9 mouse cellular contexts compared by ENCODE assay signal in genomic region chr9:107374623-107375022, GRCm38 (mm10). TPM values are rescaled to one million over a fixed set of nuclear protein-coding genes. Genes with fewer than 3 reads are reported as not detected.
DNase-seq lines count a peak whose midpoint lies in the region; ATAC-seq lines count a peak whose summit lies in the region.
"Had no signal": no experiment of that assay in that cellular context is flagged by ENCODE, and none has a peak within 500 bp of the region (broad histone marks: within the 10 kb centered on the region; RNA-seq: fewer than 3 reads in every experiment).

No protein-coding gene starts in this region.

- no peak overlapping the region for H3K4me2 ChIP-seq in intestine, embryonic 16.5 days (ENCODE audit: low read depth, low read length)
- no peak overlapping the region for H3K4me2 ChIP-seq in forebrain, embryonic 13.5 days
- H3K4me2 ChIP-seq: hindbrain, embryonic 15.5 days had no signal

- DNase-seq in embryo, embryonic 10 days (ENCODE audit: low spot score), result peak; percentile 65
- no peak for DNase-seq in embryo, embryonic 9.5 days (ENCODE audit: extremely low spot score)
- peak; percentile 60 for DNase-seq in spleen, adult 12 weeks (ENCODE audit: low spot score)
- no peak for DNase-seq in spleen, postnatal 36 days (ENCODE audit: low spot score in 2 of 2)
- DNase-seq in splenic B cell, adult 2 months (ENCODE audit: low read depth, low spot score), result peak; percentile 12
- no peak for DNase-seq in gastrocnemius, adult 18-20 months (ENCODE audit: low spot score)

- no peaks in the 10 kb centered on the region for H3K9me3 ChIP-seq in intestine, embryonic 16.5 days (ENCODE audit: control insufficient read depth, low read length)
- H3K9me3 ChIP-seq in forebrain, embryonic 13.5 days (replicated peaks), result no peaks in the 10 kb centered on the region
- H3K9me3 ChIP-seq: hindbrain, embryonic 15.5 days had no signal

- H3K27ac ChIP-seq in intestine, embryonic 16.5 days (ENCODE audit: low read length), result no peak overlapping the region
- no peak overlapping the region for H3K27ac ChIP-seq in forebrain, embryonic 13.5 days
- H3K27ac ChIP-seq: hindbrain, embryonic 15.5 days had no signal

- H3K36me3 ChIP-seq in intestine, embryonic 16.5 days (ENCODE audit: control insufficient read depth, insufficient read depth, low read length), result no peaks in the 10 kb centered on the region
- no peaks in the 10 kb centered on the region for H3K36me3 ChIP-seq in splenic B cell, adult 2 months (ENCODE audit: control insufficient read depth, insufficient read depth, low read length, poor library complexity, severe bottlenecking)
- no peaks in the 10 kb centered on the region for H3K36me3 ChIP-seq in forebrain, embryonic 13.5 days (ENCODE audit: poor library complexity, severe bottlenecking)
- H3K36me3 ChIP-seq: hindbrain, embryonic 15.5 days had no signal

- no peak overlapping the region for H3K9ac ChIP-seq in intestine, embryonic 16.5 days (ENCODE audit: low read depth, low read length)
- H3K9ac ChIP-seq in forebrain, embryonic 13.5 days, result no peak overlapping the region
- H3K9ac ChIP-seq: hindbrain, embryonic 15.5 days had no signal

- H3K4me1 ChIP-seq in intestine, embryonic 16.5 days (ENCODE audit: control insufficient read depth, insufficient read depth, low read length), result peaks cover 4% of the 10 kb centered on the region; the same call in 1 of the 2 replicates
- peaks cover 22% of the 10 kb centered on the region for H3K4me1 ChIP-seq in forebrain, embryonic 13.5 days

- WGBS in intestine, embryonic 16.5 days, result 7% methylated on average over 8 of the region's 8 CpGs
- WGBS in forebrain, embryonic 13.5 days, result 7% methylated on average over 8 of the region's 8 CpGs

- H3K4me3 ChIP-seq in intestine, embryonic 16.5 days (ENCODE audit: low read length), result no peak overlapping the region
- H3K4me3 ChIP-seq in forebrain, embryonic 13.5 days, result no peak overlapping the region
- H3K4me3 ChIP-seq: hindbrain, embryonic 15.5 days had no signal

- peaks cover 30% of the 10 kb centered on the region for H3K27me3 ChIP-seq in intestine, embryonic 16.5 days (replicated peaks; ENCODE audit: control insufficient read depth, insufficient read depth, low read length)
- H3K27me3 ChIP-seq in splenic B cell, adult 2 months (ENCODE audit: control insufficient read depth, insufficient read depth, low read length, poor library complexity, severe bottlenecking), result no peaks in the 10 kb centered on the region
- H3K27me3 ChIP-seq in forebrain, embryonic 13.5 days, result peaks cover 60% of the 10 kb centered on the region

- 0 out of 2 replicates have a peak, but pooled peaks have one; percentile 16 for ATAC-seq in intestine, embryonic 16.5 days
- no peak for ATAC-seq in forebrain, embryonic 13.5 days

RNA-seq across cellular contexts. Expression of gene Cacna2d2, which starts 24.8 kb away (rescaled TPM):
- polyA plus RNA-seq in intestine, embryonic 16.5 days (2015; fragmentation: Nextera tagmentation; extraction: Ambion mirVana), result 0.50 and 0.77 TPM in 2 replicates
- total RNA-seq in gastrocnemius, adult 18-20 months (2021), result under 1 TPM; 0.52 to 0.94 TPM
- polyA plus RNA-seq in forebrain, embryonic 13.5 days (2015; fragmentation: Nextera tagmentation; extraction: Ambion mirVana), result 3.3 and 4.5 TPM in 2 replicates

RNA-seq across cellular contexts. Expression of gene 6430571L13Rik, which starts 34.2 kb away (rescaled TPM):
- 0.21 and 0.26 TPM in 2 replicates for polyA plus RNA-seq in intestine, embryonic 16.5 days (2015; fragmentation: Nextera tagmentation; extraction: Ambion mirVana)
- total RNA-seq in gastrocnemius, adult 18-20 months (2021), result 10 to 100 TPM; 31.8 to 32.2 TPM
- 3.1 and 3.2 TPM in 2 replicates for polyA plus RNA-seq in forebrain, embryonic 13.5 days (2015; fragmentation: Nextera tagmentation; extraction: Ambion mirVana)

RNA-seq across cellular contexts. Expression of gene Hemk1, which starts 36.5 kb away (rescaled TPM):
- 11.2 and 11.8 TPM in 2 replicates for polyA plus RNA-seq in intestine, embryonic 16.5 days (2015; fragmentation: Nextera tagmentation; extraction: Ambion mirVana)
- 10 to 100 TPM; 11.8 to 13.3 TPM for total RNA-seq in gastrocnemius, adult 18-20 months (2021)
- polyA plus RNA-seq in forebrain, embryonic 13.5 days (2015; fragmentation: Nextera tagmentation; extraction: Ambion mirVana), result 13.3 and 13.9 TPM in 2 replicates

Comparison
In these comparisons a context has a peak if more than half of its experiments do, and no peak if none do; other contexts are left out.
1. DNase-seq: peak in embryo, embryonic 10 days (single experiment), spleen, adult 12 weeks (single experiment) and splenic B cell, adult 2 months (single experiment); none in embryo, embryonic 9.5 days (single experiment), spleen, postnatal 36 days (0 of 2) and gastrocnemius, adult 18-20 months (single experiment).